Mouse (Mus musculus) right cerebral cortex, postnatal 10 days (tissue): ENCODE measurements around the gene Serpina3i.
"Not testable (repeated sequence)": the region's sequence is repeated elsewhere in the genome, so short reads cannot be mapped to it uniquely, and the experiment has no call there.

ENCODE experiments used
- DNase-seq, 2 experiments: peaks; one replicate each; pipeline ENCODE4 v3.0.0; 2021; ENCODE audit warnings: low spot score in 2 of 2

The Serpina3i gene

DNA sequence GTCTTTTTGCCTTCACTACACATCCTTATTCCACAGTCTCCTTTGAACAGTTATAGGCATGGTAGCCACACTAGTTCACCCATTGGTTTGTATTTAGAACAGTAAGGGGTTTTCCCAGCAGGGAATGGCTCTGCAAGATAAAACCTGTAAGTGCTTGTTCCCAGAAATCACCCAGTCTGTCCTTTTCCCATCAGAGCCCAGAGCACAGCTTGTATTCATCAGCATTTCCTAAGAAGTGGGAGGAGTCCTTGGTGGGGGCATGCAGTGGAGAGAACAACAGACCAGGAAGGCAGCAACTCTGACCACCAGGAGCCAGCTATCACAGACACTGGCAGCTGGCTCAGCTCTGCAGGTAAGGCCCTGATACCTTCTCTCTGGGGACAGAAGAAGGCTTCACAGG, at the start of gene Serpina3i:
TSS of gene Serpina3i (plus strand) at position 260 of the 400 bp plus-strand sequence.
- no peak for DNase-seq

DNA sequence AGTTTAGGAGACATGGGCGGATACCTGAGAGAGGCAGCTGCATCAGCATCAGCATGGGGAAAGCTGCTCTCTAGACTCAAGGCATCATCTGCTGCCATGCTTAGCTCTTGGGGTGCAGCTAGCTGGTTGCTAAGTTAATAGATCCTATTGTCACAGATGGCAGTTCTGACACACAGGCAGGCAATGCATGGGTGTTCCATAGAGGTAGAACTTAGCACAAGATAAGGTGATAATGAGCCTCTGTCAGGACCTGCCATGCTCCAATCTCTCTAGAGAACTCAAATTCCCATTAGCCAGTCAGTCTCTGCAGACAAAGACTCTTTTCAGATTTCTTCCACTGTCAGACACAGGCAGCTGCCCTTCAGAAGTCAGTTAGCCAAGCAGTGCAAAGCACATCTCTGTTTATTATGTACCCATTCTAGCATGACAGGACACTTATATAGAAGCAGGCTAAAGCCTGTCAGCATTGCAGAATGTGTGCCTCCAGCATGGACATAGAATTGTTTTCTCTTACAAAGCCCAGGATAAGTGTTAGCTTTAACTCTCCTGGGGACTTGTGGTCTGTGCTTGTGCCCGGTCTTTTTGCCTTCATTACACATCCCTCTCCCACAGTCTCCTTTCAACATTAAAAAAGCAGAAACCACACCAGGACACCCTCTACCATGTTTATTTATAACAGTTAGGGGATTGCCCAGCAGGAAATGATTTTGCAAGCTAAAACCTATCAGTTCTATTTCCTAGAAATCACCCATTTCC, 49.1 kb upstream of the Serpina3i start:
- DNase-seq: no peak

DNA sequence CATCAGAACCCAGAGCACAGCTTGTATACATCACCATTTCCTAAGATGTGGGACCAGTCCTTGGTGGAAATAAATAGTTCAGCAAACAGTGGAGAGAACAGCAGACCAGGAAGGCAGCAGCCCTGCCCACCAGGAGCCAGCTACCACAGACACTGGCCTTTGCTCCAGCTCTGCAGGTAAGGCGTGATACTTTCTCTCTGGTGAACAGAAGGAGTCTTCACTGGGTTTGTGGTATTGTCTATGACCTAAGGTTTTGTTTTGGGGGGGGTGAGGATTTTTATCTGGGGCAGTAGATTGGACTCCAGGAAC, 48.5 kb upstream of the Serpina3i start, which contains the start of gene Serpina3f:
TSS of gene Serpina3f (plus strand) at position 100 of the 309 bp plus-strand sequence.
- no peak for DNase-seq

DNA sequence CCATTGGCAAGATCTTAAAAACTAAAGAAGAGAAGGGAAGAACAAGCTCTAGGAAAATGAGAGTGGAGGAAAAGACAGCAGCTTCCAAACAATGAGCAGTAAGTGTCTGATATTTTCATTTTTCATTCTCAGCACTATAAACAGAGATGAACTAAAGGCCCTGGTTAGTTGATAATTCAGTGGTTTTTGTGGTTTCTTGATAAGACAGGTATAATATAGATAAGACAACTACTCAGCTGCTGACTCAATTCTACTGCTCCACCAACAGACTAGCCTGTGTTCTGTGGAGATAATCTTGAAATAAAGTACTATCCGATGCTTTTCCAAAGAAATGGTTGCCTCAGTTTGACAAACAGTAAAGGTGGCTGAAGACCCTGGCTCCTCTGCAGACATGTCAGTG, 47.7 kb upstream of the Serpina3i start:
- no peak for DNase-seq

DNA sequence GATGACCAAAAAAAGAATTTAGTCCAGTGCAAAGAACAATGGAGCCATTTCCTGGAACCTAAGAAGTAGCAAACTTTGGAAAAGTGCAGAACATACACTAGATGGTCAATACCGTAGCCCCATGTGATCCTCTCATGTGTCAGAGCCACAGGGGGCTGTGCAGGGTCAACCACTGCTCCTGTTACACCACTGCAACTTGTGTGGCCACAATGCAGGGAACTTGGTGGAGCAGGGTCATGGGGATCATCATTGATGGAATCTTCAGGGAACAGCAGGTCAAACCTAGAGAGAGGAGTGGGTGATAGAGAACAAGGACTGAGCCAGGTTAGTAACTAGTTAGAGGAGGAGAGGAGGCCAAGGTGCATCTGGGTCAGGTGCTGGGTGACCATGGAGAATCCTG, 41.3 kb upstream of the Serpina3i start:
- no peak for DNase-seq

DNA sequence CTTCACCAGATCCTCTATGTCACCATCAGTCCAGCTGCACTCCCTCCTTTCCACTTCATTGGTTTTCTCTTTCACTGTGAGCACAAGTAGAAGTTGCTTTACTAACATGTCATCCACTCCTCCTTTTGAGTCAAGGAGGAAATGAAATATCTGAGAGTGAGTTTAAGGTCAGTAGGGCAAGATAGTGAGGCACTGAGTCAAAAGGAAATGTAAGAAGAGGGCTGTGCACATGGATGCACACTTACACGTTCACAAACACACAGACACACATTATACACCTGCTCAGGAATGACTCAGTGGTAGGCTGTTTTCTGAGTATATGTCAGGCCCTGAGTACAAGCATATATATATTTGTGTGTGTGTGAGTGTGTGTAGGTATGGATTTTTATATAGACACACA, 39.2 kb upstream of the Serpina3i start:
- no peak for DNase-seq

DNA sequence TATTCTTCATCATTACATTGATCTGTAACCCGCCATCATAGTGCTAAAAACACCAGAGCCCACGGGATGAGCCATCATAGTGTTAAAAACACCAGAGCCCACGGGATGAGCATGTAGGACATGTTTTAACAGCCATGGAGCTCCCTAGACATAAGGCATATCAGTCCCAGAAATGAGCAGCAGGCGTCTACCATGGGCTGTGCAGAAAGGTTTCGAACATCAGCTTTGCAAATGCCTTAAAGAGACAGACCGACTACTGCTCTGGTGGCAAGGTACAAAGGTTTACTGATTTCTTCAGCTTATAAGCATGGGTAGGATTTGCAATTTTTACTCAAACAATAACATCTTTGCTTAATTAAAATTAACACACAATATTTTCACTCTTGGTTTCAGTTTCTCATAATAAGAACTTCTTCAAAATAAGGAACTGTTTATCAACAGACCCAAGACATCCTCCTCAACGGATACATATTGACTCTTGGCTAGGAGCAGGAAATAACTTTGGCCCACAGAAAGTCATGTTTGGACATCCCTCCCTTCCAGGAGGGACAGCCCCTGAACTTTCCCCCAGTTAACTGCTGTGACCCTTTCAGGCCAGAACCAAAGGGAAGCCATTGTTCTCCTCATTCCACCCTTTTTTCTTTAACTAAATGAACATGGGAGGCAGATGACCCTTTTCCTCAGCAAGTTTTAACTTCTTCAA, 38.2 kb upstream of the Serpina3i start:
- no peak for DNase-seq

DNA sequence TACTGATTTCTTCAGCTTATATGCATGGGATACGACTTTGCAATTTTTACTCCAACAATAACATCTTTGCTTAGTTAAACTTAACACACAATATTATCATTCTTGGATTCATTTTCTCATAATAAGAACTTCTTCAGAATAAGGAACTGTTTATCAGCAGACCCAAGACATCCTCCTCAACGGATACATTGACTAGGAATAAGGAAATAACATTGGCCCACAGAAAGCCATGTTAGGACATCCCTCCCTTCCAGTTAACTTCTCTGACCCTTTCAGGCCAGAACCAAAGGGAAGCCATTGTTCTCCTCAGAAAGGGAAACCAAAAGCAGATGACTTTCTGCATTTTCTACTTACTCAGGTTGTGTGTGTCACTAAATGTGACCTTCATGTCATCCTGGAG, 32.2 kb upstream of the Serpina3i start:
- no peak for DNase-seq

DNA sequence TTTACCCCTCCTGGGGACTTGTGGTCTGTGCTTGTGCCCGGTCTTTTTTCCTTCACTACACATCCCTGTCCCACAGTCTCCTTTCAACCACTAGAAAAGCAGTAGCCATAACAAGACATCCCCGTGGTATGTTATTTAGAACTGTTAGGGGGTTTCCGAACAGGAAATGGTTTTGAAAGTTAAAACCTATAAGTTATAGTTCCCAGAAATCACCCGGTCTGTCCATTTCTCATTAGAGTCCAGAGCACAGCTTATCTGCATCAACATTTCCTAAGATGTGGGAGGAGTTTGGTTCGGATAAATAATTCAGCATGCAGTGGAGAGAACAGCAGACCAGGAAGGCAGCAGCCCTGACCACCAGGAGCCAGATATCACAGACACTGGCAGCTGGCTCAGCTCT, 27.0 kb upstream of the Serpina3i start, which contains the start of gene Serpina3g:
TSS of gene Serpina3g (plus strand) at position 331 of the 400 bp plus-strand sequence.
- DNase-seq: no peak

DNA sequence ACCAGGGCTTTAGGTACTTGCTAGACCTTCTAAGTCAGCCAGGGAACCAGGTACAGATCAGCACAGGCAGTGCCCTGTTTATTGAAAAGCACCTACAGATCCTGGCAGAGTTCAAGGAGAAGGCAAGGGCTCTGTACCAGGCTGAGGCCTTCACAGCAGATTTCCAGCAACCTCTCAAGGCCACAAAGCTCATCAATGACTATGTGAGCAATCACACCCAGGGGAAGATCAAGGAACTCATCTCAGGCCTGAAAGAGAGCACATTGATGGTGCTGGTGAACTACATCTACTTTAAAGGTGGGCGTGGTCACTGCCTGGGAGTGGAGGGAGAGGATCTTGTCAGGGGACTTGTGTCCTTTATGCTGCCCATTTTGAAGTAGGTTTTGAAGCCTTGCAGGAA, 24.9 kb upstream of the Serpina3i start:
- DNase-seq: not testable (repeated sequence)

DNA sequence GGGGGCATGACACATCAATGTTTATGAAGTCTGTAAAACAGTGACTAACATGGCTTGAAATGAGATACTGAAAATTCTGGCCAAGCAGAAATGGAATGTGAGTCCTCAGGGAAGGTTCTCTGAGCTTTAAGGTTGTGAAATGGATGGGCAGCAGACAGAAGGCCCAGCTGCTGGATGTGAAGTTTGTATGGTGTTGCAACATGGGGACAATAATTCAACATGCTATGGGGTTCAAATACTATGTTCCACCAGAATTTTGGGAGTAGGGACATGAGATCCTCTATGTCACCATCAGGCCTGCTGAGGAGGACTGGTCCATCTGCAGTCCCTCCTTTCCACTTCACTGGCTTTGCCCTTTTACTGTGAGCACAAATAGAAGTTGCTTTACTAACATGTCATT, 19.6 kb upstream of the Serpina3i start:
- DNase-seq: no peak

DNA sequence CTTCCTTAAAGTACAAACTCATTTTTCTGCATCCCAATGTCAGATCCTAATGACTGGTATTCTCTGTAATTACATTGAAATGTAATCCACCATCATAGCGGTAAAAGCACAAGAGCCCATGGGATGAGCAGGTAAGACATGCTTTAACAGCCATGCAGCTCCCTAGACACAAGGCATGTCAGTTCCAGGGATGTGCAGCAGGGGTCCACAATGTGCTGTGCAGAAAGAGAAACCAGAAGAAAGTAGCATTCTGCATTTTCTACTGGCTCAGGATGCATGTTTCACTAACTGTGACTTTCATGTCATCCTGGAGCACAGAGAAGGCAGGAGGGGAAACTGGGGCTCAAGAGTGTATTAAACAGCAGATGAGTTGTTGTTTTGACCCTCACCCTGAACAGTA, 17.8 kb upstream of the Serpina3i start:
- peak; percentile 63 to 64 for DNase-seq

DNA sequence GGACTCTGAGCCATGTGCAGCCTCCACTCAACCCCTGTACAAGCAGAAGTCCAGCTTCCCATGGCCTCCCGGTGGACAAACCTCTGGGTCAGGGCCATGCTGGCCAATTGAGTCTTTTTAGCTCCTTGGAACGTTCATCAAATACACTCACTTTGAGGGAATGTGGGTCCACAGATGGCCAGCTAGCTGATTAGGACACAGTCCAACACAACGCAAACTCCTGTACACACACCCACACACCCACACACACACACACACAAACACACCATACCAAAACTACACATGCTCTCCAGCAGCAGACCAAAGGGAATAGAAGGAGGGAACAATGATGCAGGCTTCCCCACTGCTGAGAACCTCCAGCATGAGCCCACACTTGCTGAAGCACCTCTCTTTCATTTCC, 17.3 kb upstream of the Serpina3i start:
- peak; percentile 44 to 59 for DNase-seq

DNA sequence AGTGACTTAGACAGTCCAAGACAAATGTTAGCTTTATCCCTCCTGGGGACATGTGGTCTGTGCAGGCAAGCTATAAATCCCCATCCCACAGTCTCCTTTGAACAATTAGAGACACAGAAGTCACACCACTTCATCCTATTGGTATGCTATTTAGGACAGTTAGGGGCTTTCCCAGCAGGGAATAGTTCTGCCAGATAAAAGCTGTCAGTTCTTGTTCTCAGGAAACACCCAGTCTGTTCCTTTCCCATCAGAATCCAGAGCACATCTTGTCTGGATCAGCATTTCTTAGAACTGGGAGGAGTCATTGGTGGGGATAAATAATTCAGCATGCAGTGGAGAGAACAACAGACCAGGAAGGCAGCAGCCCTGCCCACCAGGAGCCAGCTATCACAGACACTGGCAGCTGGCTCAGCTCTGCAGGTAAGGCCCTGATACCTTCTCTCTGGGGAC, 15.3 kb upstream of the Serpina3i start:
- no peak for DNase-seq

DNA sequence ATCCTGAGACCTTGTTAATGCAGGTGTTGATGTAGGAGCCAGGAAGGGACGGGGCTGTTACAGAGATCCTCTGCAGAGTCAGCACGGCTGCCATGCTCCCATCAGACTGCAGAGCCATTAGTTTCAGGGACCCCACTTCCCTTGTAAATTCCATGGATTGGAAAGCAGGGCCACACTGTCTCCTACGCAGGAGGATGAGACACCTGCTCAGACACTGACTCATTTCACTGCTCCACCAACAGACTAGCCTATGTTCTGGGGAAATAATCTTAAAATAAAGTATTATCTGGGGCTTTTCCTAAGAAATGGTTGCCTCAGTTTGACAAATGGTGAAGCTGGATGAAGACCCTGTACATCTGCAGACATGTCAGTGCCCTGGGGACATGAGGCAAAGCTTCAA, 14.7 kb upstream of the Serpina3i start:
- DNase-seq: no peak

DNA sequence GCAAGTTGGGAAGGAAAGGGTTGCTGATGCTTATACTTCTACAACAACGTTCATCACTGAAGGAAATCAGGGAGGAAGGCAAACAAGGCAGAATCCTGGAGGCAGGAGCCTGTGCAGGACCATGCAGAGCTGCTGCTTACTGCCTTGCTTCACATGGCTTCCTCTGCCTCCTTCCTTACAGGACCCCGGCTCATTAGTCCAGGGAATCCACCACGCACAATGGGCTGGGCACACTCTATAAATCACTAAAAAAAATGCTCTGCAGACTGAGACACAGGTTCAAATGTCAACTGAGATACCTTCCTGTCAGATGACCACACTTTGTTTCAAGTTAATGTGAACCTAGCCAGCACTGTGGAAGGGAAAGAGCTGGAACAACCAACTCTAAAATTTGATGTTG, 1.9 kb upstream of the Serpina3i start:
- no peak for DNase-seq

DNA sequence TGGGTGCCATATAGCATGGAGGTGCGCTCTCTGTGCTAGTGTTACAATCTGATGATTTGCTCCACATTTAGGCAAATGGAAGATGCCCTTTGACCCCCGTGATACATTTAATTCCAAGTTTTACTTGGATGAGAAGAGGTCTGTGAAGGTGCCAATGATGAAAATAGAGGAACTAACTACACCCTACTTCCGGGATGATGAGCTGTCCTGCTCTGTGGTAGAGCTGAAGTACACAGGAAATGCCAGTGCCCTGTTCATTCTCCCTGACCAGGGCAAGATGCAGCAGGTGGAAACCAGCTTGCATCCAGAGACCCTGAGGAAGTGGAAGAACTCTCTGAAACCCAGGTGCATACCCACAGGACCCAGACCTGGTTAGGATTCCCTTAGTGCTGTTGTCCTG, 3.5 kb downstream of the Serpina3i start:
- DNase-seq: no peak

DNA sequence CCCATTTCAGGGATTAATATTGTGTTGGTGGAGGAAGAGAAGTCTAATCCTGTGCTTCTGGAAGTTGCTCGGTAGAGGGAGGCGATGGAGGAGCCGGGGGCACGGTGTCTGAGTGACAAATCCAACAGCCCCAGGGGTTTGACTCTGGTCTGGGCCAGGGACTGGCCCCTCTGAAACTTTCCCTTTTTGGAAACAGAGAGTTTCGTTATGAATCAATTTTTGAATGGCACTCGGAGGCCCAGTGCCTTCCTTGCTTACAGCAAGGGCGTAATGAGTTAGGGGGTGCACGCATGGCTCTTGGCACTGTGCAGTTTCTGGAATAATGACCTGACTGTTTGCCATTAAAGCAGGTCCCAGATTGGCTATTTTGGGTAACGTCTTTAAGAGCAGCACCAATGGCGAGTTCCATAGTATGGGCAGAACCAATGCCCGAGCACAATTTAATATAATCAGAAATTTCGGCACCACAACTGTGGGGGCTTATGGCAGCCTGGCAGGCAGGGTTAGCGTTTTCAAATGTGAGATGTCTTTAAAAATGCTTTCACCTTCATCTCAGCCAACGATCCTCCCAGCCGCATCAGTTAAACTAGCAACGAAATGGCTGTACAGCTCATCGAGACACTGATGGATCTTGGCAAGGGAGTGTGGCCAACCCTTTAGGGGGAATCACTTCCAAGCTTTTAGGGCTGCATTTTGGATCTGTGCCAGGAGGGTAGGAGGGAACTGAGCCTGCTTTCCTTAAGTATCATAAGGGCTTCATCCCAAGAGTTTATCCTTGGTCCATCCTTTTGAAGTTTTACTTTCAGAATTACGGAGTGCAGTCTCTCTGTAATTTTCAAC, 15.5 kb downstream of the Serpina3i start:
- no peak for DNase-seq

DNA sequence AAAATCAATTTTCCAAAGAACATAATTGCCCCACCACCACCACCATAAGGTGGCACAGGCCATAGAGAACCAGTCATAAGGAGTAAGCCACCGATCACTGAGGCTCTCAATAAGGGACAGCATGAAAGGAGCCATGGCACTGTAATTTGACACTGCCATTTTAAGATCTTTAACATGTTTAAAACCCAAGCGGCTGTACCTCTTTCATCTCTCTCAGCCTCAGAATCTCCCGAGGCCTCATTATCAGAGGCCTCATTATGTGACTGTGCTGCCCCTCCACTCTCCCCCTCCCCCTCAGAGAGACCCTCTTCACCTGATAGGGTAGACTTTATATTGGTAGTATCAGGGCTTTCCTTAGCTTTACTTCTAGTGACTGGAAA, 16.1 kb downstream of the Serpina3i start:
- DNase-seq: no peak

DNA sequence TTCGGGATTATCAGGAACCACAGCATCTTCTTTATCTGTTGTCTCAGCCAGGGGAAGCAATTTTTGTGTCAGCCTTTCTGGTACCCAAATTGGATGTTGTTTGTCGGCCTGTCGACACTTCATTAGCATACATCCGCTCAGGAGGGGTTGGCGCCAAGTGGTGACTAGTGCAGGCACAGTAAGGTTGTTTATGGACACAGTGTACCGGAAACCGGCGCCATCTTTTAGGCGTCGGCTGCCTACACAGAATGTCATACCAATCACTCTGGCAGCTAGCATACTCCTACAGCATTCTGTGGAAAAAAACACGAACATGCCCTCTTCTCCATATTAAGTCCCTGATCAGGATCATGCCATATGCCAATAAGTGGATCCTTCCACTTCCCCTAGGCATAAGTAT, 20.5 kb downstream of the Serpina3i start:
- DNase-seq: no peak

DNA sequence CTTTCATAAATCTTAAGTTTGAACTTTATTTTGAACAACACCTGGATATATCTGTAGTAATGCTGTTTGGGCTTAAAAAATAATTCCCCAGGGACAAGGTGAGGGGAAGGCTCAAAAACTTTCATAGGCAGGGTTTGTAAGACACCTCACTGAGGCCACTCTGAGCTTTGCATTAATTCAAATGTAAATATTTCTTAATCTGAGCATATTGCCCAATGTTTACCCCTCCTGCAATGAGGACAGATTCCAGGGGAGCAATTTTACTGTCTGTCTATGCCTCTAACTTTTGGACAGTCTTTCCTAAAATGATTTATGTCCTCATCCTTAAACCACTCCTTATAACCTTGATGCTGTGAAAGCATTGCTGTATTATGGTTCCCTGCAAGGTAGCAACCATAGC, 25.4 kb downstream of the Serpina3i start:
- no peak for DNase-seq

DNA sequence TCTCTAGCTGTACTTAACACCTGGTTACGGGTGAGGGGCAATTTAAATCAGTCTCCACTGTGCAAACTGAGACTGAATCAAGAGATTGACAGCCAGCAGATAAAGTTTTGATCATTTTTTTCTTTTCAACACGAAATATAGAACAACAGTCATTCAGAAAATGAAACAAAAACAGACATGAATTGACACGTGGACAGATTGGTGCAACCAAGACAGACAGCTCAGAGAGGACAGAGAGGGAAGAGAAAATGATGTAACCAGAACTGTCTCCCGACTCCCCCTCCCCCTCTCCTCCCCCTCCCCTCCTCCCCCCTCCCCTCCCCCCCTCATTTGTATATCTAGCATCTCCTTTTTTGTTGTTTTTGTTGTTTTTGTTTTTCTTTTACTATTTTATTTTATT, 26.9 kb downstream of the Serpina3i start:
- DNase-seq: no peak

DNA sequence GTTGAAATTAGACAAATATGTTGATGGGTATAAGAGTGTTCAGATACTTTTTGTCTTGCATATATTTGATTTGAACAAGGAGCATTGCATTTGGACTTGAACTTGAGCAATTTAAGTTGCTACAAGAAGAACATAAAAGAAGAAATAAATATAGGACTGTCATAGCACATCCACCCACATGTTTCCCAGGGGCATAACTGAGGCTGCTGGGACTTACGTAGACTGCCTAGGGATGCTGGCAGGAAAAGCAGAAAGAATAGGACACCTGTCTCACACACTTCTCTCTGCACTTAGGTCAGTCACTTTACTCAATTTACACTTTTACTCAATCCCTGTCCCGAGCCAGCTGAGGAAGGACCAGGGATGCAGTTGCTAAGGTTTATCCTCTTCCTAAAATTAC, 31.0 kb downstream of the Serpina3i start:
- no peak for DNase-seq
